Mouse (Mus musculus) telencephalon, adult 2 months (tissue): ENCODE measurements around the gene Serbp1.
A peak's percentile ranks its signal among the peaks of the same experiment; 100 is the strongest.
"Not testable (repeated sequence)": the region's sequence is repeated elsewhere in the genome, so short reads cannot be mapped to it uniquely, and the experiment has no call there.

Source experiments
- DNase-seq: peaks from one replicate; pipeline ENCODE4 v3.0.0-alpha.2; 2011; ENCODE audit warnings: low read depth, low spot score

Serbp1 gene

DNA sequence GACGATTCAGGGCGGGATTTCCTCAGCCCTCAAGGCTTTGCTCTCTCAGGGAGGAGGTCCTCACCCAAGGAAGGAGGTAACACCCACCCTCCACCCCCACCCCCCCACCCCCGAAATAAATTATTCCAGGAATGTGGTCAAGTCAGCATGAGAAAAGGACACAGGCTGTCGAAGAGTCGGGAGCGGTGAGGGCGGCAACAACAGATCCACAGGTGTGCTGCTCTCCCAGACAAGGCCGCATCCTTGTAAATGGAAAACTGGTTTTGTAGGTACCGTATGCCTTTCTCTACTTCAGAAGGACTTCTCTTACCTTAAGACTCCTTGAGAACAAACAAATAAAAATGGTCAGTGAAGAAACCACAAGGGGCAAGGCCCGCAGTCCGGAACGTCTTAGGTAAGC is at the start of gene Serbp1:
Serbp1 (plus strand) TSS at position 200 of the 400 bp plus-strand sequence.
- no peak for DNase-seq

DNA sequence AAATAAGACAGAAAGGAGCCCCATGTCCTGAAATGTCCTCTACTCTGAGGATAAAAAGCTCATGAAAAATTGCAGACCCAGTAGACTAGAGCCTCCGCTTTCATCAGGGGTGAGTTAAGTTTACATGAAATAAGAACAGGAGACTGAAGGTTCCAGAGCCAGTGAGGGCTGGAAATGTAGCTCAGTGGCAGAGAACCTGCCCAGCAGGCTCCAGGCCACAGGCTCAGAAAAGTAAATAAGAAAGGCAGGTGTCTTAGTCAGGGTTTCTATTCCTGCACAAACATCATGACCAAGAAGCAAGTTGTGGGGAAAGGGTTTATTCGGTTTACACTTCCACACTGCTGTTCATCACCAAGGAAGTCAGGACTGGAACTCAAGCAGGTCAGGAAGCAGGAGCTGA is 44.4 kb upstream of the Serbp1 start:
- DNase-seq: no peak

DNA sequence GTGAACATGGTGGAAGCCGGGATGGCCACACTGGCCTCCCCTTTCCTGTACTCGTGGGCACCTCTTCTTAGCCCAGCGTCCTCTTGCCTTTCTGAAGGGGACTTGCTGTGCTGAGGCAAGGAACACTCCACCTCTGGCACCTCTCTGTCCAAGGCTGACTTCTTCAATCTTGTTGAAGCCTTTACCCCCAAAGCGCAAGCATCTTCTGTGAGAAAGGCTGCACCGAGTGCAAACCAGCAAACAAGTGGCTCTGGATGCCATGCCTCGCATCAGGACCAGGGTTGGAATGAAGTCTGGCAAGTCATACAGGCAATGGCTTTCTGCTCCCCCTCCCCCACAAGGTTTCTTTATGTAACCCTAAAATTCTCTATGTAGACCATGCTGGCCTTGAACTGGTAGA is 43.4 kb upstream of the Serbp1 start:
- DNase-seq: no peak

DNA sequence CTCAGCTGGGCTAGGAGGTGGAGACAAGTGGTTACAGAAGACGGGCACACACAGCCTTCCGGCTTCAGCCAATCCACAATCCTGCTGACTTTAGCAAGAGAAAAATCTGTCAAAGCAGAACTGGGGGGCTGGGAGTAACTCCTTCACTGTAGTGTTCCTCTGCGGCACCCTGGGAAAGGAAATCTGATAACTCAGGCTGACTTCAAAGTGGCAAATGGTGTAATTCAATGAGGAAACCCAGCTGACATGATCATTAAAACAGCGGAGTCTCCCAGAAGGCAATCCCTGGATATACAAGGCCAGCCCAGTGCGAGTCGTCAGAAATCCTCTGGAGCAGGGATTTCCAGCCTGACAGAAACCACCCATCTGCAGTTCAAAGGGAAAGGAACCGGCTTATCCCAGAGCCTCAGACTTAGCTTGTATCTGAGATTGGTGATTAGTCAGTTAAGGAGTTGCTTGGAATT is 42.8 kb upstream of the Serbp1 start:
- no peak for DNase-seq

DNA sequence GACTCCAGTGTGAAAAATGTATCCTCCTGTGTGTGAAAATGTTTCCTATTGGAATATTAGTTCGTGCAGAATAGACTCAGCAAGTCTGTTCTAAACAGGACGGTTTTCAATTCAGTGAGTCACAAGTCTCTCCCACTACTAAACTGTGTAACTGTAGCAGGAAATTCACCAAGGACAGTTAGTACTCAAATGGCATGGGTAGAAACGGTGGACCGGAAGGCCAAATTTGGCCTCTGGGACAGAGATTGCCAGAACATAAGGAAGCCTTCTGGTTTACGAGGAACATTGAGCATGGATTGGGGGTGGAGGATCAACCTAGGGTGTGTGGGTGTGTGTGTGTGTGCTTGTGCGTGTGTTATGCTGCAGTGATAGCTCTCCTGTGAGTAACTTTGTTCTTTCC is 41.2 kb upstream of the Serbp1 start:
- DNase-seq: no peak

DNA sequence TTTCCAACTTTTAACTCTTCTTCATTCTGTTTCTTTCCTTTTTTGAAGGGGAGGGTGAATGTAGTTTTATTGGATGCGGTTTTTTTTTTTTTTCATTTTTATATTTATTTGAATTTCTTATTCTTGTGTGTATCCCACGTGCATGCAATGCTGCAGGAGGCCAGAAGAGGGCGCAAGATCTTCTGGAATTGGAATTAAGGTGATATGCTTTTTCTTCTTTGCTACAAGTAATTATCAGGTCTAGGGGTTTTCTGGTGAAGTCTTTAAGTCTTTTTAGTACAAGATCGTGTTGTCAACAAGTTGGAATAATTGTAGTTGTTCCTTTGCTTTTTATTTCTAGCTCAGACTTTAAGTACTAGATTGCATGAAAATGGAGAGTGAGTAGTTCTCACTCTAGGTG is 39.9 kb upstream of the Serbp1 start:
- DNase-seq: no peak

DNA sequence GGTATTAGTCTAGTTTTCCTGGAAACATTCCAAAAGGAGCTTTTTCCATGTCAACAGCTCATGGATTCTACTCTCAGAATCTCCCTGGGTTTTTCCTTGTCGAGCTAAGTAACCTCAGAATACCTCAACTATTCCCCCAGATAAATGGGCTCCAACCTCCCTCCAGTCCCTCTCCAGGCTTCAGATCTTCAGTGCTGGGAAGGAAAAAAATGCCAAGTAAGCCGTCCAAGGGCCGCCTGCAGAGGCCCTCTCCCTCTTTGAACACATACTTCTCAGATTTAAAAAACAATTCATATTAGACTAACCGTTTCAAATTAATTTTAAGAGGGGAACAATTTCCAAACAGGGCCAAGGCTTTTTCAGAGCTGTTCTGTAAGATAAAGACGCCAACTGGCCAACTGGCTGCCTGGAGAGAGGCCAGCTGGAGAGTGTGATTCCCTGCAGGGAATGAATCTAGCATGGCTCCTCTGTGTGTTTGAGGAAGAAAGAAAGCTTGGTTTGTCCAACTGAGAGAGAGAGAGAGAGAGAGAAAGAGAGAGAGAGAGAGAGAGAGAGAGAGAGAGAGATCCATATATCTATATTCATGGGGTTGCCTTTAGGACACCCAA is 37.2 kb upstream of the Serbp1 start:
- no peak for DNase-seq

DNA sequence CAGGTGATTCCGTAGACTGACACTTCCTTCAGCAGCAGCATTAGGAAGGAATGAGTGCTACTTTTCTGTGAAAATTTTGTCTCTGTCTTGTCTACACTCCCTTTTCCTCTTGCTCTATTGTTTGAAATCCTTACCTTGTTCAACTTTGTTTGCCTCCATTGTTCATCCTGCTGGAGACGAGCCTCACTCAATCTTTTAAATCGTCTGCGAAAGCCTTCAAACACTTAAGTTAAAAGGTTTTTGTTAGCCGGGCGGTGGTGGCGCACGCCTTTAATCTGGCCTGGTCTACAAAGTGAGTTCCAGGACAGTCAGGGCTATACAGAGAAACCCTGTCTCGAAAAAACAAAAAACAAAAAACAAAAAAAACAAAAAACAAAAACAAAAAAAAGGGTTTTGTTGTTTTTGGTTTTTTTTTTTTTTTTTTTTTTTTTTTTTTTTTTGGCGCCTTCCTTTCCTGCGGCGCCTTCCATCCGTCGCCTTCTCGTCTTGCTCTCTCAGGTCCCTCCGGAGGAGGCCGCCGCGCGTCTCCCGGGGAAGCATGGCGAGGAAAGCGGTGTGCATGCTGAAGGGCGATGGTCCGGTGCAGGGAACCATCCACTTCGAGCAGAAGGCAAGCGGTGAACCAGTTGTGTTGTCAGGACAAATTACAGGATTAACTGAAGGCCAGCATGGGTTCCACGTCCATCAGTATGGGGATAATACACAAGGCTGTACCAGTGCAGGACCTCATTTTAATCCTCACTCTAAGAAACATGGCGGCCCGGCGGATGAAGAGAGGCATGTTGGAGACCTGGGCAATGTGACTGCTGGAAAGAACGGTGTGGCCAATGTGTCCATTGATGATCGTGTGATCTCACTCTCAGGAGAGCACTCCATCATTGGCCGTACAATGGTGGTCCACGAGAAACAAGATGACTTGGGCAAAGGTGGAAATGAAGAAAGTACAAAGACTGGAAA is 32.6 kb upstream of the Serbp1 start:
- DNase-seq: no peak

DNA sequence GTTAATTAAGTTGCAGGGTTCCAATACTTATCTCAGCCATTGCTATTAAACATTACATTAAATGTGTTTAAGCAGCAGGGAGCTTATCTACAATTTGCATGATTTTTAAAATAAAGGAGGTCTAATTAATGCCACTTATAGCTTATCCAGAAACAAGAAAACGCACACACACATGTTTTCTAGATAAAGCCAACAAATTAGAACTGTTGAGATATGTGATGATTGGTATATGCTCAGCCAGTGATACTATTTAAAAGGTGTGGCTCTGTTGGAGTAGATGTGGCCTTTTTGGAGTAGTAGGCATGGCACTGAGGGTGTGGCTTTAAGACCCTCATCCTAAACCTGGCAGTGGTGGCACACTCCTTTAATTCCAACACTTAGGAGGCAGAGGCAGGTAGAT is 25.6 kb upstream of the Serbp1 start:
- no peak for DNase-seq

DNA sequence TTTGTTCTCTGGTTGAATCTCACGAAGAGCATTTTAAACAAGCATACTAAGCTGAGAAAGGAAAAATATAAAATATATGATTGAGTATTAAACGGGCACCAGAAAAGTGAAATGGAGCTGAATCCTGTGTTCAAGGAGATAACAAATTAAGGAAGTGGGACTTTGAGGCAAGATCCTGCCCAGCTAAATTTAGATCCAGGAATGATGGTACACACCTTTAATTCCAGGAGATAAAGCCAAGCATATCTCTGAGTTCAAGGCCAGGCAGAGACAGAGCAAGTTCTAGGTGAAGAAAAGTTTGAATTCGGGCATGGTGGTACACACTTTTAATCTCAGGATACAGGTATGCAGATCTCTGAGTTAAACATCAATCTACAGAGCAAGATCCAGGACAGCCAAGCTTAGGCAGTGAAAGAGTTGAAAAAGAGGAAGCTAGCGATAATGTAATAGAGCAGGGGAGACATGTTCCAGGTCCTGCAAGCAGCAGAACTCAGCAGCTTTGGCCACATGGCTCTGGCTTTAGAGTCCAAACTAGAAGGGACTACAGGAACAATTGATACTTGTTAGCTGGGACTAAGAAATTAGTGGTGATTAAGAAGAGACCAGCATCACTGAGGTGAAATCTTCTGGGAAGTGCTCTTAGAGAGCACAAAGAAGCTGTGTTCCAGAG is 24.4 kb upstream of the Serbp1 start:
- no peak for DNase-seq

DNA sequence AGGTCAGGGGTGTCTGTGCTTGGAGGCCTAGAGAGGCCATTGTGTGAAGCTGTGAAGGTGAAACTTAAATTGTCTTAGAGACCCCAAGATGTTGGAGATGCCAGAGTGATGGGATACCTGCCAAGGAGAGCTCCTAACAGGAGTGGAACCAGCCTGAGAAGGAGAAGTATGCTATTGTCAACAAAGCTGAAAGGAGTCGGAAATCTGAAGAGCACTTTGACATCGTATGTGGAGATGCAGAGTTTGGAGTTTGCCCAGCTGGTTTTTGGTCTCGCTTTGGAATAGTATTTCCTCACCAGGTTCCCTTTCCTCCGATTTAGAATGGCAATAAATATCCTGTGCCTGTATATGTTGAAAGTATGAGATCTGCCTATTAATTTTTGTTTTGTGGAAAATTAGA is 20.6 kb upstream of the Serbp1 start:
- DNase-seq: no peak

DNA sequence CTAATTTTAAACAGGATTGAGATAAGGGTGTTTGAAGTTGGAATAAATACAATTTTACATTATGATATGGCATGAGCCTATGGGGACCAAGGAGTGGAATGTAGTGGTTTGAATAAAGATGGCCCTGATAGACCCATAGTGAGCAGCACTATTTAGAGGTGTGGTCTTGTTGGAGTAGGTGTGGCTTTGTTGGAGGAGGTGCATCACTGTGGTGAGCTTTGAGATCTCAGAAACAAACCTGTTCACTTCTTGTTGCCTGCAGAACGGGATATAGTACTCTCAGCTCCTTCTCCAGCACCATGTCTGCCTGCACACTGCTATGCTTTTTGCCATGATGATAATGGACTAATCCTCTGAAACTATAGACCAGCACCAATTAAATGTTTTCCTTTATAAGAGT is 20.1 kb upstream of the Serbp1 start:
- no peak for DNase-seq

DNA sequence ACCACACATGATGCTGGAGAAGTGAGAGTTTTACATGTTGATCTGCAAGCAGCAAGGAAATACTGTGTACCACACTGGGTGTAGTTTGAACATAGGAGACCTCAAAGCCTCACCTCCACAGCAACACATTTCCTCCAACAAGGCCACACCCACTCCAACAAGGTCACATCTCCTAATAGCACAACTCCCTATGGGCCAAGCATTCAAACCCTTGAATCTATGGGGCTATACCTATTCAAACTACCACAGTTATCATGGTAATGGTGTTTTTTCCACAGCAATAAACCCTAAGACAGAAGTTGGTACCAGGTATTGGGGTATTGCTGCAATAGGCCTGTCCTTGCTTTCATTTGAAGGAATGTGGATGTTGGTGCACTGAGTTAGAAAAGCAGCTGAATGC is 19.4 kb upstream of the Serbp1 start:
- DNase-seq: no peak

DNA sequence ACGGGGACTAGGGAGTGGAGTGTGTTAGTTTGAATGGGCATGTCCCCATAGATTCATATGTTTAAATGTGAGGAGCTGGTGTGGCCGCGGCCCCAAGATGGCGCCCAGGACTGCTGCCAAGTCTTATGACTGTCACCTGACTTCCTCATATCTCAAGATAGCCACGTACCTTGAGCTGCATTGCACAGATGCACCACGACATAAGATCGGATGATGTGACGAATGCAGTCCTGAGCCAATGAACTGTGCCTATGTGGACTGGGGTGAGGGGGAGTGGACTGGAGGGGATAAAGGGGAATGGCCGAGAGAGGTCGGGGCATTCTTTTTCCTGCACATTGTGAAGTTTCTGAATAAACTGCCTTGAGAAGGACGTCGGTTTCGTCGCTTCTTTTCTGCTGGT is 18.0 kb upstream of the Serbp1 start:
- not testable (repeated sequence) for DNase-seq

DNA sequence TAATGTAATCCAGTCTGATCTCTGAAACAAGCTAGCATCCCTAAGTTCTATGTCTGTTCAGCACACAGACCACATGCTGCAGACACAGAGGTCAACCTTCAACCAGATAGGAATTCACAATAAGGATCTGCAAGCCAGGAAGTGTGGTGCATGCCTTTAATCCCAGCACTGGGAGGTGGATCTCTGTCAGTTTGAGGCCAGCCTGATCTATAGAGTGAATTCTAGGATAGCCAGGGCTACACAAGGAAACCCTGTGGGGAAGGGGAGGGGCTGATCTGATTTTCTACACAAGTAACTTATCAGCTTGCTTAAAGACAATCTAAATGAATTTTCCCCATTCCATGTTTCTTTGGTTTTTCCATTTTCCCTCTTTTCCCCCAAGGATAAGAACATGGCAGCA is 17.2 kb upstream of the Serbp1 start:
- no peak for DNase-seq

DNA sequence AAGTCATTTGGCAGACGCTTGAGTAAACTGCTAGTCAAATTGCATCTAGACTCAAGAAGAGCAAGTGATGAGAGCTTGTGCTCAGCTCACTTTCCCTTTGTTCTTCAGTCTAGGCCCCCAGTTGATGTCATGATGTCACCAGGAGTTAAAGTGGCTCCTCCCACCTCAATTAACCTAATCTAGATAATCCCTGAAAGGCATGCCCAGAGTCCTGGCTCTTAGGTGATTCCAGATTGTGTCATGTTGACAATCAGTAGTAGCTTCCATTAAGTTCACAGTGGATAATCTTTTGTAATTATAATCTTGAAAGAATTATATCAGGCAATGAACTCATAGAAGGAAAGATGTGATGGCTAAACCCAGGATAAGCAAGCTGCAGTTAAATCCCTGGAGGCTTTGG is 14.9 kb upstream of the Serbp1 start:
- DNase-seq: no peak

DNA sequence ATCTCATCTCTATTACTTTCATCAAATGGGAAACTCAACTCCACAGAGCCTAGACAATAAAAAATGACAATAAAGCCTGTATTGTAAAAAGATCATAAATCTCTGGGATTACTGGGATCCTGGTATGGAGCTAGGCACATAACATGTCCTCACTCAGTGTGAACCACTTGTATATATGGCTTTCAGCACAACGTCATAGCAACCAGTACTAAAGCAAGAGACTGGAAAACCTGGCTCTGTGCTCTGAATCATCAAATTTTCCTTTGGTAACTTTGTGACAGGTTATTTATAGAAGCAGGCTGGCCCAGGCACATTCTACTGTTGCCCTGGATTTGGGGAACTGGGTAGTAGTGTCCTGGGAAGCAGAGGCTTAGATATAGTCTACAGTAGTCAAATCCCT is 14.5 kb upstream of the Serbp1 start:
- no peak for DNase-seq

DNA sequence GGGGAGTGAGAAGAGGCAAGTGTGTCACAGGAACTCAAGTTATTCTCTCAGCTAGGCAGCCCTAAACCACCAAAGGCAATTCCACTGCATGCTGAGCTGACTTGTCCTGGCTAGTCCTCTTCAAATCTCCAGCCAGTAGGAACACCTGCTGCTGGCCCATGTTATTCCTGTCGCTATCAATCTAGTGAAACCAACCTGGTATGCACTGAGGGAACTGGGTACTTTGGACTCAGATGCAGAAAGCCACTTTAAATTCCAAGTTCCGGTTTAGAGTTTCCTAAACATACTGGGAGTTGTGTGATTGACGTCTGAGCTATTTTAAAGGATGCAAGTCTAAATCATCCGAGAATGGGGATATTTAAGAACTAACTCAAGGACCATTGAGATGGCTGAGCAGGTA is 11.7 kb upstream of the Serbp1 start:
- no peak for DNase-seq

DNA sequence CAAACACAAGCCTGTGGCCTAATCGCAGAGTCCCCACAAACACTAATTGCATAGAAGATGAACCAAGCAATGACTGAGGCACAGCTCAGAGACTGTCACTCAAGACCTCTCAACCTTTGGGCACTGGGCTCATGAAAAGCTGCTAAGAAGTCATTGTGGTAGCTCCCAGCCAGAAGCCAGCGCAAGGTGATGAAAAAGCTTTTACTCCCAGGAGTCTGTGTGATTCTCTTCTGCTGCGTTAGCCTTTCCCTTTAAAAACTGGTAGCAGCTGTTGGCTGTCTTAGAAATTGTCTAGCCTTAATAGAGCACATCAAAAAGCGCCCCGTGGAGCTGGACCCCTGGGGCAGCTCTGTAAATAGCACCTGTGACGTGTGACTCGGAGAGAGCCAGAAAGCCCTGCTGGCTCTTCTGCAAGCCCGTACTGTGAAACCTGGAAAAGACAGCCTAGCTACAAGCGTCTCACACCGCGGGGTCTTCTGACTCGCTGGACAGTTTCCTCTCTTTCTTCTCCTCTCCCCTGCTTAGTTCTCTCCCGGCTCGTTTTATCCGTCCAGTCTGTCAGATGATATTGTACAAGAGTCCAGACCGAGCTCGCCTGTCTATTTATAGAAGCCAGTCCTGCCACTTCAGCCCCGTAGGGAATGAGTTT is 9.4 kb upstream of the Serbp1 start:
- DNase-seq: no peak

DNA sequence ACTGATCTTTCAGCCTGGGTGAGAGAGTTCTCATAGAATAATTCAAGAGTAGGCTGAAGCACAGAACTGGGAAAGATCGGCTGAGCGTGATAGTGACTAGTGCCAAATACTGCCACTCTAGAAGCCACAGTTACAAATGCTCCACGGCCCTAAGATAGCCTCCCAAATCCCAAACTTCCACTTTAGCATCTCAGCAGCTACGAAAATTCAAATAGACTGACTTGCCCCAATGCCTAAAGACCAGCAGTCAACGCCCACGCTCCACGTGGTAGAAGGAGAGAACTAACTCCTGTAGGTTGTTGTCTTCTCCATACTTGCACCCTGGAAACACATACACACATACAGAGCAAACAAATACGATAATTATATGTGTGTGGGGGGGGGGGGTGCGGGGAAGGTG is 8.5 kb upstream of the Serbp1 start:
- no peak for DNase-seq

DNA sequence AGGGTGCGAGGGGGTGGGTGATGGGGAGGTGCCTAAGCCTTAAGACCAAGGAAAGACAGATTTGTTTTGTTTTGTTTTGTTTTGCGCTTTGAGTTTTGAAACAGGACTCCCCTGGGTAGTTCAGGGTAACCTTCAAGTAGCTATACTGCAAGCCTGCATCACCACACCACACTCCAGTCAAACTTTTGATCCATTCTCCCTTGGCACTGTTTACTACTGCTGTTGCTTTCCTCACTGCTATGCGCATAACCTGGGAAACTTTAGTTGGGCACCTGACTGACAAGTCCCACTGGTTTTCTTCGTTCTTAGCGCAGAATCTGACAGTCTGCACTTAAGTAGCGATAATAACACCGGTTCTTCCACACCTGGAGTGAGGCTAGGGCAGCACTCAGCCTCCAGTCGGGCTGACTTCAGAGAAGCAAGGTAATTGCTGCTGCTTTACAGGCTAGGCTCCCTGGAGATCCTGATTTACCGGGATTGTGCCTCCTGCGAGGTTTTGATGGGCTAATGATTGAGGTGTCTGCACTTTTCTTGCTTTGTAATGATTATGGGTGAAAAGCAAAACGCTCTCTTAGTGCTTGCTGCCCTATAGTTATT is 8.0 kb upstream of the Serbp1 start:
- no peak for DNase-seq

DNA sequence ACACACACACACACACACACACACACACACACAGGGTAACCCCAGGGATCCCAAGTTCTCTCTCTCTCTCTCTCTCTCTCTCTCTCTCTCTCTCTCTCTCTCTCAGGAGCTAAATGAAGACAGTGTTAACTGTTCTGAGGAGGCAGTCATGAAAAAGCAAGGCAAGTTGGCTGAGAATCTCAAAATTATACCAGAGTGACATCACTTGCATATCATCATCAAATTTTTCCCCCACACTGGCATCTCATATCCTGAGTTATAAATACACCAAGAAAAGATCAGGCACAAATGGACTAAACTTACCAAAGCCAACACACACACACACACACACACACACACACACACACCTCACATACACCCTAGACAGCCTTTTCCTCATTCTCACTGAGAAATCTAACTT is 7.0 kb upstream of the Serbp1 start:
- peak; percentile 48 for DNase-seq
